ENCODE assay signal across 9 mouse cellular contexts in genomic region chr1:57428368-57429308, GRCm38 (mm10). TPM values are rescaled to one million over a fixed set of nuclear protein-coding genes. Genes with fewer than 3 reads are reported as not detected.
DNase-seq lines count a peak whose midpoint lies in the region; ATAC-seq lines count a peak whose summit lies in the region.
"Had no signal": no experiment of that assay in that cellular context is flagged by ENCODE, and none has a peak within 500 bp of the region (broad histone marks: within the 10 kb centered on the region; RNA-seq: fewer than 3 reads in every experiment).

No protein-coding gene starts in this region.

- H3K27me3 ChIP-seq in hindbrain, embryonic 13.5 days = no peaks in the 10 kb centered on the region

- no peaks in the 10 kb centered on the region for H3K9me3 ChIP-seq in hindbrain, embryonic 13.5 days

- H3K4me2 ChIP-seq in hindbrain, embryonic 13.5 days = peak overlapping the region; percentile 44

- peak overlapping the region; percentile 55 for H3K27ac ChIP-seq in hindbrain, embryonic 13.5 days
- H3K27ac ChIP-seq: macrophage had no signal

- peak overlapping the region; percentile 61 for H3K9ac ChIP-seq in hindbrain, embryonic 13.5 days

- peak; percentile 60 for DNase-seq in MN1 (ENCODE audit: low spot score)
- peak; percentile 70 for DNase-seq in cerebellum, adult 9-11 months
- DNase-seq in frontal cortex, postnatal 25 days (ENCODE audit: low spot score in 2 of 2) = peak; percentile 89 to 97
- peak; percentile 94 to 95 for DNase-seq in layer of hippocampus, postnatal 14 days (ENCODE audit: low spot score in 2 of 2)
- DNase-seq in lung, postnatal 36 days = peak; percentile 95
- peak; percentile 74 for DNase-seq in retina, postnatal 7 days (ENCODE audit: low read depth, low spot score)
- peak; percentile 94 for DNase-seq in thymus, postnatal 4 days

- peak overlapping the region; percentile 22; the same call in 1 of the 2 replicates for H3K4me3 ChIP-seq in hindbrain, embryonic 13.5 days

- no peaks in the 10 kb centered on the region for H3K36me3 ChIP-seq in hindbrain, embryonic 13.5 days

- ATAC-seq in hindbrain, embryonic 13.5 days (ENCODE audit: low FRiP score) = peak; percentile 90

- H3K4me1 ChIP-seq in hindbrain, embryonic 13.5 days (replicated peaks) = peaks cover 18% of the 10 kb centered on the region

- WGBS in hindbrain, embryonic 13.5 days = 45% methylated on average over 16 of the region's 16 CpGs

RNA-seq across cellular contexts. Expression of gene Tyw5, which starts 21.7 kb away (rescaled TPM):
- polyA plus RNA-seq in hindbrain, embryonic 13.5 days (2015; fragmentation: Nextera tagmentation; extraction: Ambion mirVana) = 21.2 and 24.8 TPM in 2 replicates
- total RNA-seq in layer of hippocampus, postnatal 14 days (2021) = 10 to 100 TPM; 17.3 to 19.3 TPM

RNA-seq across cellular contexts. Expression of gene Maip1, which starts 22.5 kb away (rescaled TPM):
- 16.9 and 18.0 TPM in 2 replicates for polyA plus RNA-seq in hindbrain, embryonic 13.5 days (2015; fragmentation: Nextera tagmentation; extraction: Ambion mirVana)
- 10 to 100 TPM; 10.0 to 10.9 TPM for total RNA-seq in layer of hippocampus, postnatal 14 days (2021)

RNA-seq across cellular contexts. Expression of gene 1700066M21Rik, which starts 51.2 kb away (rescaled TPM):
- 14.7 and 17.6 TPM in 2 replicates for polyA plus RNA-seq in hindbrain, embryonic 13.5 days (2015; fragmentation: Nextera tagmentation; extraction: Ambion mirVana)
- total RNA-seq in layer of hippocampus, postnatal 14 days (2021) = 10 to 100 TPM; 17.8 to 18.6 TPM

Comparison
In these comparisons a context has a peak if more than half of its experiments do, and no peak if none do; other contexts are left out.
1. Peak in every context shown above with its lines: DNase-seq, ATAC-seq, H3K4me3 ChIP-seq and H3K27ac ChIP-seq.